Mouse (Mus musculus) thymus, postnatal 36 days (tissue): ENCODE measurements at regions not wholly inside any gene's neighbourhood (a gene's known extent, or its start where the extent isn't known, plus 50 kb on each side); places are given as distances from the start of the nearest gene placed in this dataset.

Source experiments
- DNase-seq, 2 experiments: peaks; one replicate each; pipeline ENCODE4 v3.0.0; 2022; ENCODE audit warnings: mixed read lengths in 2 of 2

GRCm38 (mm10) chr10:99376430-99376829 lies 113.4 kb downstream of the Dusp6 start:
- DNase-seq: no peak

- DNase-seq: no peak
Measured at GRCm38 (mm10) chr10:99377548-99377947, 114.5 kb downstream of the Dusp6 start.

DNA sequence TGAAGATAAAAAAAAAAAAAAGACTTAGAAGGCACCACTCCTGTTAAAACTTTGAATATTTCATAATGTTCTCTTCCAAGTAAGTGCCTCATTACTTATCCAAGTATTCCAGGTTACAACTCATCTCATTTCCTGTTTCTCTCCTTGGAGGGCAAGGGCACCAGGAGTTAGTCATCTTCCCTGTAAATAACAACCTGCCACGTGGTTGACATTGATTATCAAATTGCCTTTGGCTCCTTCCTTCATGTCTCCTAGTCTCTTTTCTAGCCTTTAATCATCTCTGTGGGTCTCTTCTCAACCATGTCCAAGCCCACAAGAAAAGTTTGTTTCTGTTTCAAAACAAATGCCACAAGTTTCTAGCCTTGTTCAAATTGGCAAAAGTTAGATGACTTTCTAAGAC lies 116.1 kb downstream of the Dusp6 start:
- DNase-seq: no peak

DNA sequence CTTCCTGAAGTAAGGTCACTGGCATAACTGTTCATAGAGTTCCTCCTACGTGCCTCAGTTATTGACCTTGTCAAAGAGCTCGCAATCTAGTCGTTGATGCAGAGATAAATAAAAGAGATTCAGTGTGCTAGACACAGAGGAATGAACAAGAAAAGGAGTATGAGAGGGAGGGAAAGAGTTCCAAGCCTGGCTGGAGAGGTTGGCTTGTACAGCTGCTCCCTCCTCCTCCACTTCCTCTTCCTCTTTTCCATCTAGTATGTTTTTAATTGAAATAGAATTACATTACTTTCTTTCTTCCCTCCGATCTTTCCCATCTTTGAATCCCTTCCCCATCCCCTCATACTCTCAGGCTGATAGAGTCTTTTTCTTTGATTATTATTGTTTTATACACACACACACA lies 117.1 kb downstream of the Dusp6 start:
- DNase-seq: no peak

GRCm38 (mm10) chr10:99383028-99383427 lies 120.0 kb downstream of the Dusp6 start:
- no peak for DNase-seq

DNA sequence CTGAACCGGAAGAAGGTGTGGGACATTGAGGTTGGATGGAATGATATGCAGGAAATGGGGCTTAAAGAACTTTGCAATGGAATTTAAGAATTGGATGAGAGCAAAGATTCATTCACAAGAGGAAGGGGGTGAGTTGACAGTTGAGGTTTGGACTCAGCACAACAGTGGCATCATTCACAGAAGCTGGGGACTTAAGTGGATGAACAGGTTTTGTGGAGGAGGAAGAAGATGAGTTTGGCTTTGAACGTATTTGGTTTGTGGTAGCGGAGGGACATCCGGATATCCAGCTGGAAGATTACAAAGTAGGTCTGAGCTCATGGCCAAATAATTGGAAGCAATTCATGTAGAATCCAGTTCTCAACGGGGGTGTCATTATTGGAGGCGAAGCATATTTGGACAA lies 121.3 kb downstream of the Dusp6 start:
- no peak for DNase-seq

DNA sequence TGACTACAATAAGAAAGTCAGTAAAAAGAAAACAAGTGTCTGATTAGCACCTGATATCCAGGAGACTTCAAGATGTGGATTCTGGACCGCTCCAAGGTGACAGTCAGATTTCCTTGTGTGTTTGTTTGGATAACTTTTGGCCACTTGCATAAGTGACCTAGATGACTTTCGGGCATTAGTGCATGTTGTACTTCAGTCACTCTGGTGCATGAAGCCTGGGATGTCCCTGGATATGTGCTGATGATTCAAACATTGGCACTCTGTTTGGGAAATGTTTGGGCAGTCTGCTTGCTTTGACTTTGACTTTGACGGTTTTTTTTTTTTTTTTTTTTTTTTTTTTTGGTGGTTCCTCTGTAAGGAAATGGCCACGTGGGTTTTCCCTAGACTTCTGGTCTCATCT lies 121.8 kb downstream of the Dusp6 start:
- DNase-seq: no peak

DNA sequence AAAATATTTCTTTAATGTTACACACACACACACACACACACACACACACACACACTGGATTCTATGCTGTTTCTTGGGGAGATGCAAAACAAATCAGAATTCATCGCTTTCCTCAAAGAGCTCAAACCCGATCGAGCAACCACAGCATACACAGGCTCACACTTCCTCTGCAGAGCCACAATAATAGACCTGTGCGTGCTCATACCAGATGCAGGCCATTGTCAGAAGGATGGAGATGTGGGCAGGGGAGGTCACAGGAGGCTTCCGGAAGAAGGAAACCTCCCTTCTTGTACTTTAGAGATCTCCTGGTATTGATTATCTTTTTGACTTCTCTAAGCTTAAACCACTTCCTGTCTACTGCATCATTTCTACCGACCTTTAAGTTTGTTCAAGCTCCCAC lies 122.8 kb downstream of the Dusp6 start:
- peak; percentile 19 to 30 for DNase-seq

GRCm38 (mm10) chr10:99388526-99388925 lies 125.5 kb downstream of the Dusp6 start:
- DNase-seq: no peak

GRCm38 (mm10) chr10:99388986-99389385 lies 126.0 kb downstream of the Dusp6 start:
- DNase-seq: no peak

DNA sequence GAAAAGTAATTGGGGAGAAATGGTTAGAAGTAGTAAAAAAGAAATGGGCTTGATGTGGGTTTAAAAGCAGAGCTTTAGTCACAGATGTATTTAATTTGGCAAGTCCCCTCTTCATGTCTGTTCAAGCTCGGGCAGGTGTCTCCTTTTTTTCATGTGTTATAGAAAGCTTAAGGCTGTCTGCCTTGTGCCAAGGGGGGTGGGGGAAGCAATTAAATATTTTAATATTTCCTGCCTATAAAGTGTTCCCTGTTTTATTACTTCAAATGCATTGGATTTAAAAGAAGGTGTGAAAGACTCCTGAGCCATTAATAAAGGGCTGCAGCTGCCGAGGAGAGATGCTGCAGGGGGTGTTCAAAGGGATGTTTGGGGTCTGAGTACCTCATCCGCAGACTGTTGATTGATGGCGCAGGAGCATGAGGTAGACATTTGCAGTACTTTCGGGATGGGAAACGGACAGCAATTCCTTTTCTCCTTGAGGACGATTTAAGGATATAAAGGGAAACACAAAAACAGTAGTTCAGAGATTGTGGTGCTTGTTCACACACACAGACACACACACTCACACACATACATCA lies 127.7 kb downstream of the Dusp6 start:
- DNase-seq: no peak

DNA sequence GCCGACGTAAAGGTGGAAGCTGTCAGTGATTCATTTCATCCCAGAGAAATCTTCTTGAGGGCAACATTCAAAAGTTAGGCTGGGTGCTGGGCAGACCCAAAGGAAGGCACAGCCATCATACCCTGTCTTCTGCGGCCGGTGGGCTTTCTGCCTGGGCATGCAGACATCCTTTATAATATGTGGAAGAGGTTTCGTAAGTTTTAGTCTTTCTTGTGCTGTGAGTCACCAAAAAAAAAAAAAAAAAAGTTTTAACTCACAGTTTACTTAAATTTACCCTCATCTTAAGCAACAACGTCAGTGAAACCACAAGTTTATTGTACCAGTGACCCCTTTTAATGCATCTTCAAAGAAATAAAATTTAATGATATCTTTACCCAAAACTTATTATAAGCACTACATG lies 128.7 kb downstream of the Dusp6 start:
- DNase-seq: no peak

GRCm38 (mm10) chr10:99392979-99393378 lies 129.9 kb downstream of the Dusp6 start:
- no peak for DNase-seq

GRCm38 (mm10) chr10:99393523-99393922 lies 130.5 kb downstream of the Dusp6 start:
- DNase-seq: peak in 1 of 2 experiments; percentile 13

DNA sequence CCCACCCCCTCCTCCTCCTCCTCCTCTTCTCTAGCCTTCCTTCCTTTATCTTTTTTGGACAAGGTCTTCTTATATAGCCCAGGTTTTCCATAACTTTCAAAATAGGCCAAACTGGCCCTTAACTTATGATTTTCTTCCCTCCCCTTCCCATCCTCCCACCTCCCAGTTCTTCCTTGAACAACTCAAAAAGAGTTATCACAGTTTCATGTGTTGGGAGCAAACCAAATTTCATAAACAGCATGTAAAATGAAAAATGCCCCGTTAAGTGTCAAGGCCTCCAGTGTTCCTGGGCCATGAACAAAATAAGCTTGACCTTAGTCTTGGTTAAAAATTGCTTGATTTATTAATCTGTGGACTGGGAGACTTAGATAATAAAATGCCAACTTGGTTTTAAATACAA lies 132.4 kb downstream of the Dusp6 start:
- no peak for DNase-seq

DNA sequence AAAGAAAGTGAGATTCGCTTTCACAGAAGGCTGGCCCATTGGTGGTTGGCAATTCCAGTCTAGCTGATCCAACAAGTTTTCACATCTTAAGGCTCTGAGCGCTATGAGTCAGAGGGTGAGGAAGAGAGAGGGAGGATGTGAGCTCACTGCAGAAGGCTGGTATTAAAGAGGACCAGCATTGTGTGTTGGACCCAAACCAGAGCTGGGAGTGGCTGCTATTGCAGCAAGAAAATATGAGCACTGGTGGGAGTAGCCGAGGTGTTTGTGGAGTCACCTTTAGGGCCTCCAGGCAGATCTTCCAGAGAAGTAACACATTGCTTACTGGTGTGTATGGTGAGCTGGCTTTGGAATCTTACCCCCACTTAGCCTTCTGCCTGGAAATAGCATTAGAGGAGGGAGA lies 133.6 kb downstream of the Dusp6 start:
- DNase-seq: no peak

DNA sequence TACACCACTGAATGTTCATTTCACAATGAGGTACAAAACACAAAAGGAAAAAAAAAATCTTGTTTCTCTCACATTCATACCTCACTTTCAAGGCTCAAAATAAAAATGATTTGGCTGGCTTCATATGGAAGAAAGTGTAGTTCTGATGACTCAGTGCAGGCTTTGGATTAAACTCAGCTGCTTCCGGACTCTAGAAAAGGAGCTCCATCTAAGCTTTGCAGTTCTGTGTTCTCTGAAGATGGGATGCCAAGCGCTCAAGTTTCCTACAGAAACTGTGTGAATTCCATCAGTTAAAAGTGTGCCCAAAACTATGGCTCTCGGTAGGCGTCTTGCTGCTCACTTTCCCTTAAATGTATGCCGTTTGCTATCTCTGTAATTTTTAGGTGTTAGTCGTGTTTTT lies 137.0 kb downstream of the Dusp6 start:
- no peak for DNase-seq

- DNase-seq: no peak
Measured at GRCm38 (mm10) chr10:99406764-99407163, 143.7 kb downstream of the Dusp6 start.

DNA sequence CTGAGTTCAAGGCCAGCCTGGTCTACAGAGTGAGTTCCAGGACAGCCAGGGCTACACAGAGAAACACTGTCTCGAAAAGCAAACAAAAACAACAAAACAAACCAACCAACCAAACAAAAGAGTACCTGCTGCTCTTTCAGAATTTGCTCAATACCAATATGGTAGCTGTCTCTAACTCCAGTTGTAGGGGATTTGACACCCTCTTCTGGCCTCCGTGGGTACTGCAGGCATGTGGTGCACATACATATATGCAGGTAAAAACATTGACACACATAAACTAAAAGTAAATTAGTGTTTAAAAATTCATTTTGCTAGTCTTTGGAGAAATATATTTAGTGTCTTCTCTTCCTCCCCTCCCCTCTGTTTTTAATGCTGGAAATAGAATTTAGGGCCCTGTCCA lies 145.8 kb downstream of the Dusp6 start:
- peak in 1 of 2 experiments; percentile 23 for DNase-seq

- DNase-seq: no peak
Measured at GRCm38 (mm10) chr10:99409744-99410143, 146.7 kb downstream of the Dusp6 start.

DNA sequence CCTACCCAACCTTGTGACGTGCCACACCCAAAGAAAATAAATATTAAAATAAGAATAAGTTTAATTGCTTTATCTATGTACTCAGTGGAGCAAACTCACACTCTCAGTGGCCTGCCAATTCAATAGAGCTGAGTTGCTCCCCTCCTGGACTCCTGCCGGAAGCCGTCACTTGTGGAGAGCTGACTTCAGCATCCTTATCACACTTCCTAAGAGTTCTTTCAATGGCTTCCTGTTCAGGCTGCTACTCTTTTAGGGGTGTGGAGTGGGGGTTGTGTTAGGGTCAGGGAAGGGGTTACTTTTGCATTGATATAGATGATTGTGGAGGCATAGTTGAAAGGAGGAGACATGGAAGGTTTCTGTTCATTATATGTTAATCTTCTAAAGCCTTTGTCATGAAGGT lies 147.7 kb downstream of the Dusp6 start:
- no peak for DNase-seq

DNA sequence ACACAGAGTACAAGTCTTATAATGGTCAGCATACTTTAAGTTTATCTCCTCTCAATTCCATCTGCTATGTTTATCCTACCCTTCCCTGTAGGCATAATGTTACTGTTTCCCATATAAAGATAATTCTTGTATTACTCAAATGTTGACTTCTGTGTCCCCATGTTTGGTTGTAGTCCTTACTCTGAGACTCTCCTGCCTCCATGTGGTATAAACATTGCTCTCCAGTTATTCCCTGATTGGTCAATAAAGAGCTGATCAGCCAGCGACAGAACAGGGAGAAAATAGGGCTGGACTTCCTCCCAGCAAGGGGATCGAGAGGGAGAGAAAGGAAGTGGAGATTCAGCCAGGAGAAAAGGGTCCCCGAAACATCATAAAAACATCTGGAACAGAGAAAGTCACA lies 150.4 kb downstream of the Dusp6 start:
- DNase-seq: no peak

GRCm38 (mm10) chr10:99416271-99416670 lies 153.2 kb downstream of the Dusp6 start:
- DNase-seq: no peak

- DNase-seq: peak; percentile 22 to 29
Measured at GRCm38 (mm10) chr10:99416896-99417479, 154.0 kb downstream of the Dusp6 start.

- no peak for DNase-seq
Measured at GRCm38 (mm10) chr10:99417591-99417990, 154.6 kb downstream of the Dusp6 start.
